Mouse (Mus musculus) small intestine, adult 2 months (tissue): ENCODE data around the gene Spred2.

Experiments used
- CTCF ChIP-seq: fragments of 200-500 bp; IDR thresholded peaks from 2 replicates; pipeline ENCODE4 v1.5.1; 2012; ENCODE audit warnings: low read depth, mild to moderate bottlenecking, control low read depth, inconsistent platforms, low read length, moderate library complexity, mixed read lengths; ENCODE audit not compliant: insufficient replicate concordance, insufficient read length; ENCODE audit errors: extremely low read depth
- POLR2A ChIP-seq: fragments of 200-500 bp; IDR thresholded peaks from 2 replicates; pipeline ENCODE4 v1.6.1; 2012; ENCODE audit warnings: low read depth, mild to moderate bottlenecking, control low read depth, inconsistent platforms, low read length, moderate library complexity

DNA sequence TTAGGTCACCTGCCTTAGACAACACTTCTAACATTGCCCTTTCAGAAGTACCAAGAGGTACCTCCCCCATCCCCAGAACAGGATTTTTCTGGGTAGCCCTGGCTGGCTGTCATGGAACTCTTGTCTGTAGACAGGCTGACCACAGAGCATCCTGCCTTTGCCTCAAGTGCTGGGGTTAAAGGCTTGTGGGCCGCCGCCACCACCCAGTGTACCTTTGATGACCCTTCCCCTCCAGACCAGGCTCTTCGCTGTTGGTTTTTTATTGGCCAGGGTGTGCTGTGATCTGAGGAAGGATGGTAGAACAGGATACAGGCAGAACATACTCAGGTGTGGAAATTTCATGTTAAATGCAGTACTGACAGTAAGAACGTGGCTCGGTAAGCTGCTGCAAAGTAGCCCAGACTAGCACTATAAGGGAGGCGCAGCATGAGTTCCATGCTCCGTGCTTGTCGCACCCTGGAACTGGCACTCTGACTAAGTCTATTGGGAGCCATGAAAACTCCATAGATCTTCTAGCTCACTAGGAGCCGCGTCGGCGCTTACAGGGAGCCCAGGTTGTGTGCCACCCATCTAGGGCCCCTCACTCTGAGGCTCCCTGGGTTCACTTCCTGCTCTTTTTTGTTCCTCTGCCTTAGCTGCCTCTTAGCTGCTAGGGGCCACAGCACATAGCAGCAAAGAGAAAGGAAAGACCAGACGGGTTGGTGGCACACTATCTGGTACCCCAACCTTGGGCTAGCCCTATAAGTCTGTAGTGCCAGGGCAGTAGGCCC lies 65.2 kb downstream of the Spred2 start:
- TF ChIP-seq POLR2A (no peak), CTCF (no peak)
